Mouse (Mus musculus): ENCODE results near the gene Gpr141.

- TF ChIP-seq POLR2A (IDR thresholded peaks at IDR 0.05; ENCODE audit: low read depth, low read length) = no peak
- TF ChIP-seq CTCF (IDR thresholded peaks at IDR 0.05; ENCODE audit: borderline replicate concordance, insufficient read depth, low read length) = no peak
Measured at GRCm38 (mm10) chr13:19734597-19734996, 89.5 kb downstream of the Gpr141 start.
